Mouse (Mus musculus): ENCODE data around the gene Tmc6. TPM values are rescaled to one million over a fixed set of nuclear protein-coding genes. Genes with fewer than 3 reads are reported as not detected.
"Not testable (repeated sequence)": the region's sequence is repeated elsewhere in the genome, so short reads cannot be mapped to it uniquely, and the experiment has no call there.

The Tmc6 gene
- 1 to 10 TPM; 5.5 to 5.9 TPM for total RNA-seq (2021)
- long read RNA-seq, partial matches to known transcripts: 1 of 4 reads
- long read RNA-seq, other reads (novel, unspliced or antisense): 2 of 4 reads

DNA sequence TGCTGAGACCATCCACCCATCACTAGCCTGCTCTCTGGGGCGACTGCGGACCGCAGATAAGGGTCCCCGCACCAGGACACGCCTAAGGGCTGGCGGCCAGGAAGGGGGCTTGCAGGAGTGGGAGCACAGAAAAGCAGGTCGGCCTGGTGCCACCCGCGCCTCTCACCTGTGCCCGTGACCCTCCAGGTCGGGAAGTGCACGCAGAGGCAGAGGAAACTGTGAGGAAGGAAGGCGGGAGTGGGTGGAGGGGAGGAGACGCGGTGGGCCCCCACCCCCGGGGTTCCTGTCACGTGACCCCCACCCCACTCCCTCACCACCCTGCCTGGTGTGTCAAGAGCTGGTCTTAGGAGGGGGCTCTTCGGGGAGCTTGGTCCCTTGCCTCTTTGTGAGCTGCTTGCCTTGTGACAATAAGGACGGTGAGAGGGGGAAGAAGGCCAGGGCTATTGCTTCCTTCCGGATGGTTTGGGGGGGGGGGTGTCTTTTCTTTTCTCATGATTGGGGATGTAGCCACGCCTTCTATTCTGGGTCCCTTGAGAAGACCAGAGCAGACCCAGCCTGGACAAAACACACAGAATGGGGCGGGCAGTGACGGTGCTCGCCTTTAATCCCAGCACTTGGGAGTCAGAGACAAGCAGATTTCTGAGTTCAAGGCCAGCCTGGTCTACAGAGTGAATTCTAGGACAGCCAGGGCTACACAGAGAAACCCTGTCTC, at the start of gene Tmc6, which contains the start of gene Tmc8:
Tmc6 (minus strand) TSS at position 206 of the 712 bp plus-strand sequence.
Tmc8 (plus strand) TSS at position 84 of the 712 bp plus-strand sequence.
- no peak for DNase-seq (ENCODE audit: low spot score in 2 of 2)

DNA sequence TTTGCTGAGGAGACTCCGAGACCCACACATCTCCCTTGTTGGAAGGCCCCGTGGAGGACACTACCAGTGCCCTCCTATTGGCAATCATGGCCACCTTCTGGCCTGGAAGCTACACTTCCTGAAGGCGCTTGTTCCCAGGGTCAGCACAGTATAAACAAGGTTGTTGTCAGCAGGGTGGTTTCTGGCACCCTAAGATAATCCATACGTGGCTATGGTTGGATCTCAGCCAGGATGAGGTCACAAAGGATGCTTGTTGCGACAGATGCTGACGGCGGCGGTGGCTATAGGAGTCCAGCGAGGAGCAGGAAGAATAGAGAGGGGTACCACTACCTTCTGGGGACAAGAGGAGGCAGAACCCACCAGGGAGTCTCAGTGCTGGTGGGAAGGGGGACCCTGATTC, 48.4 kb upstream of the Tmc6 start:
- DNase-seq (ENCODE audit: low spot score in 2 of 2): no peak

DNA sequence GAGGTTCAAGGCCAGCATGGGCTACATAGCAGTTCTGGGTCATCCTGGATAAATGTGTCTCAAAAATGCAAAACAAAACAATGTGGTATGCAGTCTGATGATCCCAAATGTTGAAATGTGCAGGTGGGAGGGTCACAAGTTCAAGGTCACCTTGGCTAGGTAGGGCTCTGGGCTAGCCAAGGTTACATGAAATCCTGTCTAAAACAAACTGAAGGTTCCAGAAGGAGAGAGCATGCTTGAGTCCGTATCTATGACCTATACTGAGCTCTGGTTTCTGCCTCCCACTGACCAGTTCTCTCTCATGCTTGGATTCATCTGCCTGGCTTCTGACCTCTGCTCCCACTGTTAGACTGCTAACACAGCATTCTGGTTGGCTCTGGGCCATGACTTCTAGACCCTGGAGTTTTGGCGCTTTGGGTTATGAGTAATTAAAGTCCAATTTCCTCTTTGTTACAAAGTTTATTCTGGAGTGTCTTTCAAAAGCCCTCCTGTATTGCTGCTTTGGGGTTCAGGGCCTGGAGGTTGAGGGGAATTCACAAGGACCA, 47.7 kb upstream of the Tmc6 start:
- DNase-seq (ENCODE audit: low spot score in 2 of 2): no peak

DNA sequence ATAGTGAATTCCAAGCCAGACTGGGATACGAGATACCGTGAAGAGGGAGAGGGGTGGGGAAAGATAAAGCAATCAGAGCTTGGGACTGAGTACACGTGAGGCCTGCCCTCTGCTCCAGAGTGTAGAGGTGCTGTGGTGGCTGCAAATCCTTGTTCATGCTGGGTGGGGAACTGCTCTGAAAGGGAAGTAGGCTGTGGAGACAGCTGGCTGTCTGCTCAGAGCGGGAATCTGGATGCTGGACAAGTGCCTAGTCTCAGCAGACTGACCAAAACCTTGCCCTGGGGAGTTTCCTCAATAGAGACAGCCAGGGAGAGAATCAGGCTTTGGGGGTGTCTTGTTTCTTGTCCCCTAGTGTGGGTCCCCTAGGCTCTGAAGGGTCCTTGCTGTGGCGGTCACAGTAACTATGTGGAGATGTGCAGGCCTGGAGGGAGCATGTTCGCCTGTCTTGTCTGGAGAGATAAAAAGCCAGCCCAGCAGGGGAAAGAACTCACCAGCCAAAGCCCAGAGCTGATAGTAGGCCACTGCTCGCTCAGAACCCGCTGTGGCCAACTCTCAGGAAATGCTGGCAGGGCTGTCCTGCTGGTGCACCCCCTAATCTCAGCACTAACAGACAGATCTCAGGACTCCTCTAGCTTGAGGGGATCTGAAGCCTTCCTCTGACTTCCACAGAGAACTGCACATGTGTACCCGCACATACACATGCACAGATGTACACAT, 47.0 kb upstream of the Tmc6 start:
- DNase-seq (ENCODE audit: low spot score in 2 of 2): no peak

DNA sequence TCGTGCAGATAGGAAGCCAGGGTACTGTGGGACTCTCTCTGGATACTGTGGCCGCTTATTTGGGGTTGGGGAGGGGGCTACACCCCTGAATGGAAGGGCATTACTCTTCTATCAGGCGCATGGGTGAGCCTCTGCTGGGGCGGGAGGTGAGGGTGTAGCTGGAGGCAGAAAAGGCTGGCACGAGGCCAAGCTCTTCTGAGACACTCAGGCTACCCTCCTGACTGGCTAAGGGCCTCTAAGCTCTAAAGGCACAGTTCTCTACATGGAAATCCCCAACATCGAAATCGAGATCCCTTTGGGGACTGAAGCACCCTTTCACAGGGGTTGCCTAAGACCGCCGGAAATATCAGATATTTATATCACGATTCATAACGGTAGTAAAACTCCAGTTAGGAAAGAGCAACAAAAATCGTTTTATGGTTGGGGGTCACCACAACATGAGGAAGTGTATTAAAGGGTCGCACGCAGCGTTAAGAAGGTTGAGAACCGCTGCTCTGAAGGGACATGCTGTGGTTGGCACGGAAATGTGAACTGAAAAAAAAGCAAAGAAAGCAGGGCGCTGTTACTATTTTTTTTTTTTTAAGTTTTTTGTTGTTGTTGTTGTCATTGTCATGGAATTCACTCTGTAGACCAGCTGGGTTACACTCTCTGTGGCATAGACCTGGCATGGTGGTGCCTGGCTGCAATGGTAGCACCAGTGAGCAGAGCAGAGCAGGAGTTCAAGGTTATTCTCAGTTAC, 46.3 kb upstream of the Tmc6 start:
- DNase-seq (ENCODE audit: low spot score in 2 of 2): no peak

DNA sequence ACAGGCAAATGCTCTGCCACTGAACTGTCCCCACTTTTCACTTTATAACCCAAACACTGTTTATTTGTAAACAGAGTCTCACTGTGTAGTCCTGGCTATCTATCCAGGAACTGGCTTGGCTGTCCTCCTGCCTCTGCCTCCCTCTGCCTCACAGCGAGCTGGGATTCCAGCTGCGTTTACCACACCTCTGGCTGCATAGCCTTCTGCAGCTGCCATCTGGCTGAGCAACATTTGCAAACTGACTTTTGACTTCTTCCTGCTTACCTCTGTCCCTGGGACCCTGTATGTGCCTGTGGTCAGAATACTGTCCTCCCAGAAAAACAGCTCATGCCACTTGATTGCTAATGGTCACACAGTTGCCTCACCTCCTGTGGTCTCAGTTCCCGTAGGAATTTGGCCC, 45.4 kb upstream of the Tmc6 start:
- DNase-seq (ENCODE audit: low spot score in 2 of 2): no peak

DNA sequence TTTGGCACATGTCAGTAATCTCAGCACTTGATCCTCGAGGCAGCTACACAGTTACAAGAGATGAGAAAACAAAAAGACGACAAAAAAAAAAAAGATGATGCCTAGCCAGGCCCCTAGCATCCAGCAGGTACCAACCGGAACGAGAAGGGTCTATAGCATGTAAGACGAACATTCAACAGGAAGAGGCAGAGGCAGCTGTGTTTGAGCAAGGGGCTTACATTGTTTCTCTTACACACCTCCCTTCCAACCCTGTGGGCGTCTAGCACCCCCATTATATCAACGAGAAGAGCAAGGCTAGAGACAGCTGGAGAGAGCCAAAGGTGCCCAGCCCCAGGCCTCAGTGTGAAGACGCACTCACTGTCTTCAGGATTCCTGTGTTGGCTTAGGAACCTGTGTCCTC, 44.9 kb upstream of the Tmc6 start:
- no peak for DNase-seq (ENCODE audit: low spot score in 2 of 2)

DNA sequence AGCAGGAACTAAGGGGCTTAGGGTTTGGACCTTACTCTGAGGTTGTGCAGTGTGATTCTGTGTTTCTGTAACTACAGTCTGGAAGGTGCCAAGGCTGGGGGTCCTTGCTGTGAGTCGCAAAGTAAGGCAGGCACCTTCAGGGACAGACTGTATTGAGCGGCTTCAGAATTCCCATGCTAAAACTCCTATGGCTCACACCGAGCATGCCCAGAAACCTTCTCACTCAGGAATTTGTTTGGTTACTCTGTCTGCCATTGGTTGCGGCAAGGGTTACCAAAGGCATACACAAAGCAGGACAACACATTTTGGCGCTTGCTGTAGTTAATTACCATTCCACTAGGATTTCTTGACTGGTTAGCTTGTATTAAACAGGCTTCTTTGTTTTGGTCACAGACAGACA, 44.2 kb upstream of the Tmc6 start:
- DNase-seq (ENCODE audit: low spot score in 2 of 2): no peak

DNA sequence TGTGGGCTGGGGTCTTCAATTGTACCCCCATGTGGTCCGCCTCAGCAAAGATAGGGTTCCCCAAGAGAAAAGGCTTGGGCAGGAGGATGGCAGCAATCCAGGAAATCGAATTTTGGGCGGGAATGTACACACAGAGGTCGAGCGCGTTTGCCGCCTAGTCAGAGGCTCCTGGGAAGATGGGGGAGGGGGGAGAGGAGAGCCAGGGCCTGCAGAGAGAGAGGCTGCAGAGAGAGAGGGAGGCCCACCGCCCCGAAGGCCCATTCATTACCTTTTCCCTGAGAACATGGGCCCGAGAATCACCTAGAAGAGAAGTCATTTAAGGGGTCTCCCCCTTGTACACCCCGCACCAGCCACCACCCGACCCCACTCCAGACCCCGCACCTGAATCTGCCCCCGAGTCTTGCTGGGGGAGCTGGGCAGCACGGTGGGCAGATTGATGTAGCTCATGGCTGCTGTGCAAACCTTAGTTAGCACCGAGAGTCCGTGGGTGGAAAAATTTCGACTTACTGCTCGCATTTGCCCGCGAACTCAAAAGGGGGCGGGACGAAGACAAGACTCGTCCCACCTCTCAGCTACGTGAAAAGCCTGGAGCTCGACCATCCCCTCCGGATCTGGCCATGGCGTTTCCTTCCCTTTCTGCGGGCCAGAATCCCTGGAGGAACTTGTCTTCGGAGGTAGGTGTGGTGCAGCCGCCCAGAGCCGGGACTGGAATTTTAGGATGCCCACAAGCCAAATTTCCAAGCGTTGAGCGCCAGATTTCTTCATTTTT, 43.5 kb upstream of the Tmc6 start, which contains the start of the genes Afmid and Tk1:
Afmid (plus strand) TSS at position 592 of the 769 bp plus-strand sequence.
Tk1 (minus strand) TSS at position 760 of the 769 bp plus-strand sequence.
- DNase-seq (ENCODE audit: low spot score in 2 of 2): peak; percentile 54 to 59

DNA sequence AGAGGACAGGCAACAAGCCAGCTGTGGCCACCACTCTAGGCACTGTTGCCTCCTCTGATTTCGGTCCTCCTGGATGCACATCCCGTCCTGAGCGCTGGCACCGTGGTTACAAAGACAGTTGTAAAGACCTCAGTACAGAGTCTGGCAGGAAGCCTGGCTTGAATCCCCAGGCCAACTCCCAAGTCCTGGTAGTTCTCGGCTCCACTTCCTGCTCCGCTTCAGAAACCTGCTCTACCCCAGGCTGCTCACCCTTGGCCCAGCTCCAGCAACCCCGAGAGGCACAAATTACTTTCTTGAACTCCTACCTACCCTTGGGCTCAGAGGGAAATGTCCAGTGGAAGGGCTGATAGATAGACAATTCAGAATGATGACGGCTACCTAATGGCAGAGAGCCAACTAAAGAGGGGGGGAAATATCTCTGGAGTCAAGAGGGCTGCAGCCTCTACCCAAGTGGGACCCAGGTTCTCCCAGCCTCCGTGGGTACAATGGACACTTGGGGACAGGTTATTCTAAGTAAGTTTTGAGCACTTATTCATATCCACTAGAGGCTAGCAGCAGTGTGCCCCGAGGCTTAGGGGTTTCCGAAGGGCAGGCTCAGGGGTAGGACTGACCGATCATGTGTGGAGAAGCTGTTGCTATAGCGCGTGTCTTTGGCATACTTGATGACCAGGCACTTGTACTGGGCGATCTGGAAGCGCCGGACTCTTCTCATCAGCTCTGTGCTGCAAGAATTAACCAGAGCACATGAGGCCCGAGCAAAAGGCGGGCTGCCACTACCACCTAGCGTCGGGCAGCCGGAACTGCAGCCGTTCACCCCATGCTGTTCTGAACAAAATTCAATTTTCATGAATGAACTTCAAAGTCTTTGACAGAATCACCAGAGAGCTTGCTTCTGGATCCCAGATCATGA, 42.3 kb upstream of the Tmc6 start:
- DNase-seq (ENCODE audit: low spot score in 2 of 2): peak; percentile 86

DNA sequence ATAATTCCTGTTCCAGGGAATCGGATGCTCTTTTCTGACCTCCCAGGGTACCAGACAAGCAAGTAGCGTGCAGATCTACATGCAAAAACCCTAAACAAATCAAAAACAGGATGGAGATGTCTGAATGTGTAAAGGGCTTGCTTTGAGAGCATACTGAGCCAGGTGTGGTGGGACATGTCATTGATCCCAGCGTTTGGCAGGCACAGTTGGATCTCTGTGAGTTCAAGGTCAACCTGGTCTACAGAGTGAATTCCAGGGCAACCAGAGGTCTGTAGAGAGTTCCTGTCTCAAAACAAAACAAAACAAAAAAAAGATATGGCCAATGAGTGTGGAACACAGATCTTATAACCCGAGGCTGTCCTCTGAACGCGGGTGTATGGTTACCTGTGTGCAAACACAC, 41.4 kb upstream of the Tmc6 start:
- DNase-seq (ENCODE audit: low spot score in 2 of 2): no peak

DNA sequence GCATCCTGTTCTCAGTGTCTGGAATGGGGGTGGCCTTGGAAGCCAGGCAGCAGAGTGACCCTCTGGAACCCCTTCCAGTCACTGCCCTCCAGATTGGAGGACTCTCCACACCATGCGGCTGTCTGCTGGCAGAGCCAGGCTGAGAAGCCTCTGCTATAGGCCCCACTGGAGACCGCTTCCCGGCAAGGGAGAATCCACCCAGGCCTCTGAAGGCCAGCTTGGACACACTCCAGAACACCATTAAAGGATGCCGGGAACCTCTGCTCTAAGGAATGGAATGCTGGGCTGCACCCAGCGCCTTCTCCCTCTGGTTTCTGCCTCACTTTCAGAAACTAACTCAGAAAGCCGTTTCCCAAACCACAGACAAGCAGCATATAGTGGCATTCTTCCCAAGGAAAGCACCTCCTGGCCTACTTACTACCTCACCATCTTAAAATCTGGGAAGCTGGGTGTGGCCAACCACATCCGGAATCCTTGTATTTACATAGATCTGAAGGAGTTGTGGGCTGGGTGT, 40.8 kb upstream of the Tmc6 start:
- no peak for DNase-seq (ENCODE audit: low spot score in 2 of 2)

DNA sequence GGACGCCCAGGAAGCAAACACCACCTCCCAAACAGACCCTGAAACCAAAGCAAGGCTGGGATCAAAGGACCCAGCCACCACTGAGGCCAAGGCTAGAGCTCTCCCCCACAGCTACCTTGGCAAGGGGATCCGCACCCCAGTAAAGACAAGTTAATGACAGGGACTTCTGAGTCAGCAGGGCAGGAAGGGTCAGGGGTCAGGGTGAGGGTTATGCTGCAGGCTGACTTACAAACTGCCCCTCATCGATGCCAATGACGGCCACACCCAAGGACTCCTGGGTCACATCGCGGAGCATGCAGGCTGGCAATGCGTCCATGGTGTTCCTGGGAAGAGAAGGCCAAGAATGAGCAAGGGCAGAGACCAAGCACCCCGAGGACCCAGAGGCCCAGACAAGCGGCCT, 39.9 kb upstream of the Tmc6 start:
- DNase-seq (ENCODE audit: low spot score in 2 of 2): no peak

DNA sequence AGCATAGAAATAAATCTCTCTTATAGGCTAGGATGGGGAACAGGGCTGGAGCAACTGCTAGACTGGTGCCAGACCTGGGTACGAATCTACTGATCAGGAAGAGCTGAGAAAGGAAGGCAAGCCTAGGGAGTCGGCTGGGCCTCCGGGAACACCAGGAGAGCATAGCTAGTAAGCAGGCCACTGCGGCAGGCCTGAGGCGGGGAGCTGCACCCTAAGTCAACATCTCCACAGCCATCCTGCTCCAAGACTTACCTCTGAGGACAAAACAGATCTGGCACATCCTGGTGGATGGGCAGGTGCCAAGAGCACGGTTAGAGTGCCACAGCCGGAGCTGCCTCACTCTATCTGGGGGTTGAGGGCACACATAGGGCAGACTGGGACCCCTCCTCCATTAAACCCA, 38.2 kb upstream of the Tmc6 start:
- DNase-seq (ENCODE audit: low spot score in 2 of 2): no peak

DNA sequence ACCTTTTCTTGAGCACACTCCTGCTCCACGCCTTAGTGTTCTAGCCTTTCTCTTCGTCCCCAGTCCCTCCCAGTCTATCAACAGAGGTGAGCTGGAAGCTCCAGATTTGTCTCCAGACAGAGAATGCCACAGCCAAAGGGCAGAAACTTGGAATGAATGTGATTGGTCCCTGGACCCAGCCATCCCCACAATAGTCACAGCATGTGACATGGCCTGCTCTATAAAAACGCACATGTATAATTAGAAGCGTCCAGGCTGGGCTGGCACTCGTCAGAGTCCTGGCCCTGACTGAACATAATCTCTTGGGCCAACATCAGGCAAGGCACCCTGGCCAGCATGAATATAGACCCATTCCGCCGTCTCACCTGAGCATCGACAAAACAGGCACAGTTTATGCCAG, 37.1 kb upstream of the Tmc6 start:
- no peak for DNase-seq (ENCODE audit: low spot score in 2 of 2)

DNA sequence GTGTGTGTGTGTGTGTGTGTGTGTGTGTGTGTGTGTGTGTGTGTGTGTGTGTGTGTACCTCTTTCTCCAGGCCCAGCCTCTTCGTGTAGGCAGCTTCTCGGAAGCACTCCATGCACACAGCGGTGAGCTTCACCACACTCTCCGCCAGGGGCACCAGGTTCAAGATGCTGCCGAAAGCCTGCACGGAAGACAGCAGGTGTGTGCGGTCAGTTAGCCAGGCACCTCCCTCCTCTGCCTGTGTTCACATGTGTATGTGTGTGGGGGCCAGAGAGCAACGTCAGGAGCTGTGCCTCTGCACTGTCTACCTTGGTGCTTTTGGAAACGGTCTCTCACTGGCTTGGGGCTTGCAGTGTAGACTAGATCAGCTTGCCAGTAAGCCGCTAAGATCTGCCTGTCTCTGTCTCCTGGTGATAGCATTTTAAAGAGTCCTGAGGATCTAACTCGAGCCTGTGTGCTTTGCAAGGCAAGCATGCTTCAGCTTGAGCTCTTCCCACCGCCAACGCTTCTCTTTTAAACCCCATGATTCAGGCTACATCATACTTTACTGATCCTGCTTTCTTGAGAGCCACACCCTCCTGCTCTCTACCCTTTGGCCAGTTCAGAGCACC, 34.5 kb upstream of the Tmc6 start:
- no peak for DNase-seq (ENCODE audit: low spot score in 2 of 2)

DNA sequence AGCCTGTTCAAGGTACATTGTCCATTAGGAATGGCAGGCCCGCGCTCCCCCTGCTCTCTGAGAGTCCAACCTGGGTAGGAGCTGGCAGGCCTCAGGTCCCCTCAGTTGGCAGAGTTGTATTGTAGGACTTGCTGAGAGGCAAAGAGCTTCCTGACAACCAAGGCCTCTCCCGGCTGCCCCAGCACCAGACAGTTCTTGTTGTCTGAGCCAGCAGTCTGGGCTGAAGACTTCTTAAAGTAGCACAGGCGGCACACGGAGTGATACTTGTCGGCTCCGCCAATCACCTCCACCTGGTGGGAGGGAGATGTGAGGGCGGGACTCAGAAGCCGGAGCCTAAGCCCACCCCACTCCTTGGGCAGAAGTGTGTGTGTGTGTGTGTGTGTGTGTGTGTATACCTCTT, 33.9 kb upstream of the Tmc6 start:
- DNase-seq (ENCODE audit: low spot score in 2 of 2): not testable (repeated sequence)

DNA sequence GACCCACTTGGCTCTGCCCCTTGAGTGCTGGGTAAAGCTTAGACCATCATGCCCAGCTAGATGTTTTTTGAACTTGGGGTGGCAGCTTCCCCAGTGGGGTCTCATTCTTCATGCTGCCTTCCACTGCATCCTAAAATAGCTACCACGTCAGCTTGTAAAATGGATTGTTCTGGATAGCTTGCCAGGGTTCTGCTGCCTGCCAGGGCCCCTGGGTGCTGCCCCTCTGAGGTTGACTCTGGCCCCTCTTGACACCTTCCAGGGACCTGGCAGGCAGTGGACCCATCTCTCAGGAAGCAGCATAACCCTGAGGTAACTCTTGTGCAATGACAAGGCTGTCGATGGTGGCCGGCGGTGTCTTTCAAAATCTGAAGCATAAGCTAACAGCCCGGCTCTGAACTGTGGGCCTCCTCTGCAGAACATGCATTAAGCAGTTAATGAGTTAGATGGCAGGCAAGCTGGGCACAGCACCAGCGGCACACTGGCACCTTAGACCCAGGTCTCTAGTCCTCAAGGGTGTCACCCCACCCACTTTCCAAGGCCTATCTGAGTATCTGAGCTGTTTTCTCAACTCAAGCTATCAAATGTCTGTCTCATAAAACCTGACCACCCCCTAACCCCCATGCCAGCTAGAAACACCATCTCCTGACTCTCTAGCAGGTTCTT, 32.8 kb upstream of the Tmc6 start:
- DNase-seq (ENCODE audit: low spot score in 2 of 2): no peak
